Mouse (Mus musculus): ENCODE results near the gene Gatb. TPM values are rescaled to one million over a fixed set of nuclear protein-coding genes. Genes with fewer than 3 reads are reported as not detected.

The Gatb gene
- polyA plus RNA-seq, 1 experiment, result 10.7 TPM

- no peak for DNase-seq (ENCODE audit: low read depth)
Observed at GRCm38 (mm10) chr3:85652727-85653665, 79.1 kb downstream of the Gatb start.

GRCm38 (mm10) chr3:85655538-85655937 lies 81.6 kb downstream of the Gatb start:
- no peak for DNase-seq (ENCODE audit: low read depth)

- no peak for DNase-seq (ENCODE audit: low read depth)
Observed at GRCm38 (mm10) chr3:85659681-85660080, 85.8 kb downstream of the Gatb start.

- DNase-seq (ENCODE audit: low read depth), result no peak
Observed at GRCm38 (mm10) chr3:85661926-85662813, 88.3 kb downstream of the Gatb start.

- no peak for DNase-seq (ENCODE audit: low read depth)
Observed at GRCm38 (mm10) chr3:85663826-85664225, 89.9 kb downstream of the Gatb start.

- DNase-seq (ENCODE audit: low read depth), result no peak
Observed at GRCm38 (mm10) chr3:85664591-85665171, 90.8 kb downstream of the Gatb start.

GRCm38 (mm10) chr3:85666166-85666565 lies 92.2 kb downstream of the Gatb start:
- no peak for DNase-seq (ENCODE audit: low read depth)

GRCm38 (mm10) chr3:85666736-85667135 lies 92.8 kb downstream of the Gatb start:
- no peak for DNase-seq (ENCODE audit: low read depth)

GRCm38 (mm10) chr3:85667683-85668082 lies 93.8 kb downstream of the Gatb start:
- no peak for DNase-seq (ENCODE audit: low read depth)

- no peak for DNase-seq (ENCODE audit: low read depth)
Observed at GRCm38 (mm10) chr3:85669844-85670243, 95.9 kb downstream of the Gatb start.

- no peak for DNase-seq (ENCODE audit: low read depth)
Observed at GRCm38 (mm10) chr3:85677133-85677532, 103.2 kb downstream of the Gatb start.

- no peak for DNase-seq (ENCODE audit: low read depth)
Observed at GRCm38 (mm10) chr3:85677952-85678351, 104.0 kb downstream of the Gatb start.

- DNase-seq (ENCODE audit: low read depth), result no peak
Observed at GRCm38 (mm10) chr3:85679312-85679933, 105.5 kb downstream of the Gatb start.

GRCm38 (mm10) chr3:85679960-85680359 lies 106.0 kb downstream of the Gatb start:
- no peak for DNase-seq (ENCODE audit: low read depth)

GRCm38 (mm10) chr3:85681136-85681535 lies 107.2 kb downstream of the Gatb start:
- no peak for DNase-seq (ENCODE audit: low read depth)

GRCm38 (mm10) chr3:85683618-85684017 lies 109.7 kb downstream of the Gatb start:
- DNase-seq (ENCODE audit: low read depth), result no peak

- DNase-seq (ENCODE audit: low read depth), result no peak
Observed at GRCm38 (mm10) chr3:85685271-85685670, 111.4 kb downstream of the Gatb start.

- DNase-seq (ENCODE audit: low read depth), result no peak
Observed at GRCm38 (mm10) chr3:85688341-85688740, 114.4 kb downstream of the Gatb start.

GRCm38 (mm10) chr3:85691134-85691533 lies 117.2 kb downstream of the Gatb start:
- DNase-seq (ENCODE audit: low read depth), result no peak

- no peak for DNase-seq (ENCODE audit: low read depth)
Observed at GRCm38 (mm10) chr3:85693013-85693412, 119.1 kb downstream of the Gatb start.

GRCm38 (mm10) chr3:85695056-85695455 lies 121.1 kb downstream of the Gatb start:
- DNase-seq (ENCODE audit: low read depth), result no peak

- no peak for DNase-seq (ENCODE audit: low read depth)
Observed at GRCm38 (mm10) chr3:85698496-85698895, 124.6 kb downstream of the Gatb start.
